8 mouse cellular contexts compared by ENCODE assay signal in the genomic region with DNA sequence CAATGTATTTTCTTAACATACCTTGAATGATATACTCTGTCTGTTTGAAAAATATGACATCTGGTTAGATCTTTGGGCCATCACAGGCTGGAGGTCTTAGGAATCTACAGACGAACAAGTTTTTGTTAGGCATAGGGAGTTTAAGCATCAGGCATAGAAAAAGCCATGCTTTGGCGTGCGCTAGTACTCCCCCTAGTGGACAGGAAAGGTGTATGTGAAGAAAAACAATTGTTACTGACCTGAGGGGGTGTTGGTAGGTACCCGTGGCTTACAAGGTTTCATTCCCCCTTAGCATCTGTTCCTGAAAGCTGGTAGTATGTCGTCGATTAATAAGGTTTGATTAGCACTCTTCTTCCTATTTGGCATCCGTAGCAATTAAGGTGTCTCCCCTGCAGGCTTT. TPM values are rescaled to one million over a fixed set of nuclear protein-coding genes. Genes with fewer than 3 reads are reported as not detected.
DNase-seq lines count a peak whose midpoint lies in the region; ATAC-seq and TF ChIP-seq lines count a peak whose summit lies in the region.

No protein-coding gene starts in this region.

- no peak overlapping the region for H3K27ac ChIP-seq in liver, adult 2 months (replicated peaks; ENCODE audit: insufficient read depth, low read depth, low read length)
- H3K27ac ChIP-seq in liver, embryonic 12.5 days = no peak overlapping the region
- no peak overlapping the region for H3K27ac ChIP-seq in limb, embryonic 10.5 days
- no peak overlapping the region for H3K27ac ChIP-seq in neural tube, embryonic 11.5 days (ENCODE audit: low read depth, low read length)

- no peaks in the 10 kb centered on the region for H3K4me1 ChIP-seq in liver, adult 2 months (ENCODE audit: control insufficient read depth, insufficient read depth, low read length)
- H3K4me1 ChIP-seq in liver, embryonic 12.5 days = peaks cover 18% of the 10 kb centered on the region
- peaks cover 7% of the 10 kb centered on the region; the same call in 1 of the 2 replicates for H3K4me1 ChIP-seq in limb, embryonic 10.5 days
- H3K4me1 ChIP-seq in neural tube, embryonic 11.5 days (ENCODE audit: control insufficient read depth, insufficient read depth, low read length) = peaks cover 3% of the 10 kb centered on the region; the same call in 1 of the 2 replicates

- no peaks in the 10 kb centered on the region for H3K27me3 ChIP-seq in liver, adult 2 months (ENCODE audit: control insufficient read depth, insufficient read depth, low read length)
- no peaks in the 10 kb centered on the region for H3K27me3 ChIP-seq in liver, embryonic 12.5 days (replicated peaks)
- no peaks in the 10 kb centered on the region for H3K27me3 ChIP-seq in limb, embryonic 10.5 days (ENCODE audit: low read depth, poor library complexity, severe bottlenecking)
- no peaks in the 10 kb centered on the region for H3K27me3 ChIP-seq in neural tube, embryonic 11.5 days (ENCODE audit: control insufficient read depth, insufficient read depth, low read length)

- TF ChIP-seq POLR2A in liver, adult 2 months (IDR thresholded peaks at IDR 0.05; ENCODE audit: extremely low read depth, insufficient read depth, low read length) = no peak

- H3K9ac ChIP-seq in liver, adult 2 months (ENCODE audit: low read depth, low read length) = no peak overlapping the region
- no peak overlapping the region for H3K9ac ChIP-seq in liver, embryonic 12.5 days
- H3K9ac ChIP-seq in neural tube, embryonic 11.5 days (ENCODE audit: low read length) = no peak overlapping the region

- TF ChIP-seq CTCF in liver, adult 2 months (IDR thresholded peaks at IDR 0.05; ENCODE audit: low read depth, low read length) = peak; percentile 44

- no peaks in the 10 kb centered on the region for H3K36me3 ChIP-seq in liver, adult 2 months (ENCODE audit: control insufficient read depth, insufficient read depth, low read length)
- H3K36me3 ChIP-seq in liver, embryonic 12.5 days = no peaks in the 10 kb centered on the region
- H3K36me3 ChIP-seq in limb, embryonic 10.5 days = no peaks in the 10 kb centered on the region
- no peaks in the 10 kb centered on the region for H3K36me3 ChIP-seq in neural tube, embryonic 11.5 days (ENCODE audit: control insufficient read depth, insufficient read depth, low read length)

- no peaks in the 10 kb centered on the region for H3K9me3 ChIP-seq in liver, embryonic 12.5 days (replicated peaks)
- no peaks in the 10 kb centered on the region for H3K9me3 ChIP-seq in limb, embryonic 10.5 days (replicated peaks)
- H3K9me3 ChIP-seq in neural tube, embryonic 11.5 days (ENCODE audit: control insufficient read depth, low read length) = no peaks in the 10 kb centered on the region

- no peaks in the 10 kb centered on the region for H3K79me2 ChIP-seq in liver, adult 2 months (ENCODE audit: control insufficient read depth, insufficient read depth, low read length)

- peak; percentile 33 for DNase-seq in liver, adult 2 months (ENCODE audit: extremely low read depth, low read depth, low spot score)
- peak; percentile 84 for DNase-seq in NIH3T3 (ENCODE audit: low read depth)
- peak; percentile 57 for DNase-seq in cerebellum, adult 8-10 months
- DNase-seq in limb, embryonic 10.5 days (ENCODE audit: low spot score) = peak; percentile 66
- DNase-seq in neural tube, embryonic 11.5 days (ENCODE audit: low spot score) = peak; percentile 65
- no peak for DNase-seq in layer of hippocampus, adult 8-10 months (ENCODE audit: low spot score in 2 of 2)

- no peak overlapping the region for H3K4me2 ChIP-seq in liver, embryonic 12.5 days
- H3K4me2 ChIP-seq in neural tube, embryonic 11.5 days (ENCODE audit: low read depth) = no peak overlapping the region

- 6% methylated on average over 7 of the region's 7 CpGs for WGBS in liver, adult 2 months
- WGBS in liver, embryonic 12.5 days (ENCODE audit: insufficient replicate concordance) = 7% methylated on average over 7 of the region's 7 CpGs
- 12% methylated on average over 7 of the region's 7 CpGs for WGBS in limb, embryonic 10.5 days
- WGBS in neural tube, embryonic 11.5 days = 10% methylated on average over 7 of the region's 7 CpGs

- ATAC-seq in liver, embryonic 12.5 days = no peak
- ATAC-seq in granulocyte monocyte progenitor cell, adult 5-6 weeks (replicated peaks; ENCODE audit: poor library complexity, severe bottlenecking) = peak; percentile 44
- ATAC-seq in neural tube, embryonic 11.5 days (ENCODE audit: insufficient read depth, low FRiP score, low TSS enrichment) = no peak

- H3K4me3 ChIP-seq in liver, adult 2 months (ENCODE audit: insufficient read depth, low read depth, low read length) = no peak overlapping the region
- no peak overlapping the region for H3K4me3 ChIP-seq in liver, embryonic 12.5 days
- H3K4me3 ChIP-seq in limb, embryonic 10.5 days = no peak overlapping the region
- no peak overlapping the region for H3K4me3 ChIP-seq in neural tube, embryonic 11.5 days (ENCODE audit: low read depth, low read length)

RNA-seq across cellular contexts. Expression of a gene that starts 13.7 kb away (rescaled TPM):
- 11.6 and 13.9 TPM in 2 replicates for total RNA-seq in liver, adult 2 months (2014; rRNA removed)
- 2.6 and 2.7 TPM in 2 replicates for polyA plus RNA-seq in liver, adult 2 months (2012; rRNA removed)
- polyA plus RNA-seq in liver, embryonic 12.5 days (2016; fragmentation: Nextera tagmentation; extraction: Ambion mirVana) = 3.9 and 4.4 TPM in 2 replicates
- total RNA-seq in granulocyte monocyte progenitor cell, adult 5-6 weeks (2014; fragmentation: Nextera tagmentation) = 13.4 and 16.7 TPM in 2 replicates
- 9.9 and 14.1 TPM in 2 replicates for total RNA-seq in granulocyte monocyte progenitor cell, adult 5-6 weeks (2017)
- polyA plus RNA-seq in limb, embryonic 10.5 days (2016; fragmentation: Nextera tagmentation; extraction: Ambion mirVana) = 0.35 and 0.48 TPM in 2 replicates
- 3.1 and 4.2 TPM in 2 replicates for polyA plus RNA-seq in neural tube, embryonic 11.5 days (2014; fragmentation: Nextera tagmentation; extraction: Ambion mirVana)
- total RNA-seq in layer of hippocampus, adult 8-10 months (2022) = 10 to 100 TPM; 30.9 to 40.3 (median 35.4) TPM

Comparison
In these comparisons a context has a peak if more than half of its experiments do, and no peak if none do; other contexts are left out.
1. DNase-seq: peak in liver, adult 2 months (single experiment), NIH3T3 (single experiment), cerebellum, adult 8-10 months (single experiment), limb, embryonic 10.5 days (single experiment) and neural tube, embryonic 11.5 days (single experiment); none in layer of hippocampus, adult 8-10 months (0 of 2).